Mouse (Mus musculus): ENCODE measurements around the gene Gm17606.

DNA sequence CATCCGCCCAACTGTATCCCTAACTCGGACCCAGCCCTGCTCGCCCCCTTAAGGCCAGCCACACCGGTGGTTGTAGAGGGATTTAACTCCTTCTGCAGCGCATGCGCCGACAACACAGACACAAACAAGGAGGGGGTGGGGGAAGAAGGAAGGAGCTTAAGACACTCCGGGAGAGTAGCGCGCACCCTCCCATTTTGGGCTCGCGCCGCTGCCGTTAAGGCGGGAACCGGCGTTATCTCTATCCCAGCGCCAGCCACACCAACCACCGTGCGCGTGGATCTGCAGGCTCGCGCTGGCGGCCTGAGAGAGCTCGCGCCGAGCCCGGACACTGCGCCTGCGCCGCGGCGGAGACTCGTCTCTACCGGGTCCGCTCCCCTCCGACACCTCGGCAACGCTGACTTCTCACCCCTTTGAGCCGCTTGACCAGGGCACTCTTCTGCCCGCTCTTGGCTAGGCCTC, 45.3 kb downstream of the Gm17606 start, which contains the start of gene 1700123O20Rik:
- TF ChIP-seq CTCF (IDR thresholded peaks at IDR 0.05; ENCODE audit: insufficient read depth, low read length), result no peak; the same call in 1 of the 2 replicates
- TF ChIP-seq POLR2A (IDR thresholded peaks at IDR 0.05; ENCODE audit: borderline replicate concordance, extremely low read depth, low read depth, low read length), result peak; percentile 57; the same call in 1 of the 2 replicates

Measured in lung, adult 2 months (tissue).